ENCODE assay signal across 31 mouse cellular contexts in the genomic region with DNA sequence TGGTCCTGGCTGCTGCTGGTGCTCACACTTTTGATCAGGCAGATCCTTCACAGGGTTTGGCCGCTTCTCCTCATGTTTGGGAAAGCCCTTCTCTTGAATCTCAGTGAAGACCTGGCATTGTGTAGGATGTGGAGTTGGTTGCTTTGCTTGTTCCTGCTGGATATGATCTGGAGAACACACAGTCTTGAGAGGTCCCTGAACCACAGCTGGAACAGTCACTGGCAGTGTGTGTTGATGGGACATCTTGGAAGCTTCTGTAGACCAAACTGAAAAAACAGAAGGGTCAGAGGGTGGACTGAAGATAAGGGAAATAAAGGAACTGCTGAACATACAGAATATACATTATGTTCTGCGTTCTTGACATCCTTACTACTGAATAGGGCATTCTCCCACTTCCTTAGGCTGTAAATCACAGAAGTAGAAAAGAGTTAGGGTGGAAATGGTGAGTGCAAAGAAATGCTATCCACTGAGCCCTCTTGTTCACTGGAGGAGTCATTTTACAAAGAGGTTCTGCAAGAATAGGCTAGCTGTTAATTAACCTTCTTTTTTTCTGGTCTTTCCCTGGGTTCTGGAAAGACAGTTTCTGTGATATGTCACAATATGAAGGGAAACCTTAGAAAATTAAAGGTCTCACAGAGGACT. TPM values are rescaled to one million over a fixed set of nuclear protein-coding genes. Genes with fewer than 3 reads are reported as not detected.
"Had no signal": no experiment of that assay in that cellular context is flagged by ENCODE, and none has a peak within 500 bp of the region (broad histone marks: within the 10 kb centered on the region; RNA-seq: fewer than 3 reads in every experiment).

No protein-coding gene starts in this region.

- H3K36me3 ChIP-seq: heart, embryonic 13.5 days; heart, embryonic 15.5 days; hindbrain, embryonic 13.5 days; hindbrain, embryonic 15.5 days; limb, embryonic 13.5 days; limb, embryonic 15.5 days; liver, embryonic 12.5 days had no signal

- ATAC-seq: forebrain, postnatal 0 days; hindbrain, postnatal 0 days; intestine, embryonic 16.5 days; liver, embryonic 12.5 days had no signal

- H3K4me2 ChIP-seq: heart, embryonic 11.5 days; heart, embryonic 13.5 days; heart, embryonic 15.5 days; hindbrain, embryonic 13.5 days; hindbrain, embryonic 15.5 days; limb, embryonic 13.5 days; limb, embryonic 15.5 days; liver, embryonic 12.5 days had no signal

- H3K27ac ChIP-seq: heart, adult 2 months; heart, embryonic 13.5 days; heart, embryonic 15.5 days; hindbrain, embryonic 13.5 days; hindbrain, embryonic 15.5 days; hindbrain, postnatal 0 days; limb, embryonic 13.5 days; limb, embryonic 15.5 days; liver, embryonic 12.5 days; liver, embryonic 14.5 days had no signal

- H3K4me1 ChIP-seq: heart, embryonic 13.5 days; heart, embryonic 15.5 days; hindbrain, embryonic 13.5 days; hindbrain, embryonic 15.5 days; limb, embryonic 13.5 days; limb, embryonic 15.5 days; liver, embryonic 12.5 days had no signal

- H3K4me3 ChIP-seq: heart, adult 2 months; heart, embryonic 13.5 days; heart, embryonic 15.5 days; hindbrain, embryonic 13.5 days; hindbrain, embryonic 15.5 days; limb, embryonic 13.5 days; limb, embryonic 15.5 days; liver, embryonic 12.5 days had no signal

- H3K9me3 ChIP-seq: heart, embryonic 13.5 days; heart, embryonic 15.5 days; hindbrain, embryonic 13.5 days; hindbrain, embryonic 15.5 days; limb, embryonic 13.5 days; limb, embryonic 15.5 days; liver, embryonic 12.5 days had no signal

- H3K27me3 ChIP-seq: heart, embryonic 13.5 days; heart, embryonic 15.5 days; hindbrain, embryonic 13.5 days; hindbrain, embryonic 15.5 days; limb, embryonic 13.5 days; limb, embryonic 15.5 days; liver, embryonic 12.5 days had no signal

- H3K9ac ChIP-seq: forebrain, postnatal 0 days; heart, embryonic 13.5 days; heart, embryonic 15.5 days; hindbrain, embryonic 13.5 days; hindbrain, embryonic 15.5 days; limb, embryonic 13.5 days; limb, embryonic 15.5 days; liver, embryonic 12.5 days; liver, embryonic 14.5 days had no signal

- DNase-seq: forebrain, postnatal 0 days; gastrocnemius, postnatal 14 days; gastrocnemius, postnatal 36 days; heart, adult 11 months; heart, adult 2 months; heart, postnatal 14 days; heart, postnatal 36 days; kidney, adult 18-20 months; kidney, adult 8-10 months; kidney, postnatal 14 days; layer of hippocampus, adult 9-11 months; layer of hippocampus, postnatal 36 days; left cerebral cortex, postnatal 4 days had no signal

RNA-seq across cellular contexts. Expression of gene Ivl, which starts 0.9 kb away (rescaled TPM):
- polyA plus RNA-seq: forebrain, postnatal 0 days; gonadal fat pad, adult 2 months; heart, adult 2 months; heart, embryonic 11.5 days; heart, embryonic 13.5 days; heart, embryonic 15.5 days; heart, postnatal 0 days; hindbrain, embryonic 11.5 days; hindbrain, embryonic 13.5 days; hindbrain, embryonic 15.5 days; hindbrain, postnatal 0 days; large intestine, adult 2 months; limb, embryonic 11.5 days; limb, embryonic 13.5 days; liver, adult 2 months had no signal

RNA-seq across cellular contexts. Expression of gene Smcp, which starts 16.2 kb away (rescaled TPM):
- polyA plus RNA-seq: forebrain, postnatal 0 days; heart, embryonic 11.5 days; heart, embryonic 13.5 days; heart, embryonic 15.5 days; heart, postnatal 0 days; hindbrain, embryonic 11.5 days; hindbrain, embryonic 13.5 days; hindbrain, embryonic 15.5 days; hindbrain, postnatal 0 days; intestine, embryonic 14.5 days; large intestine, adult 2 months; limb, embryonic 11.5 days; limb, embryonic 13.5 days; limb, embryonic 15.5 days; liver, adult 2 months; liver, embryonic 12.5 days; liver, embryonic 14.5 days had no signal

RNA-seq across cellular contexts. Expression of gene 2210017I01Rik, which starts 34.7 kb away (rescaled TPM):
- polyA plus RNA-seq: forebrain, postnatal 0 days; gonadal fat pad, adult 2 months; heart, adult 2 months; heart, embryonic 11.5 days; heart, embryonic 13.5 days; heart, embryonic 15.5 days; heart, postnatal 0 days; hindbrain, embryonic 11.5 days; hindbrain, embryonic 13.5 days; hindbrain, embryonic 15.5 days; hindbrain, postnatal 0 days; intestine, embryonic 14.5 days; intestine, embryonic 16.5 days; large intestine, adult 2 months; limb, embryonic 11.5 days; limb, embryonic 13.5 days; limb, embryonic 15.5 days; liver, adult 2 months; liver, embryonic 12.5 days; liver, embryonic 14.5 days had no signal

RNA-seq across cellular contexts. Expression of gene 2310046K23Rik, which starts 38.3 kb away (rescaled TPM):
- polyA plus RNA-seq: forebrain, postnatal 0 days; gonadal fat pad, adult 2 months; heart, adult 2 months; heart, embryonic 11.5 days; heart, embryonic 13.5 days; heart, embryonic 15.5 days; heart, postnatal 0 days; hindbrain, embryonic 11.5 days; hindbrain, embryonic 13.5 days; hindbrain, embryonic 15.5 days; hindbrain, postnatal 0 days; intestine, embryonic 14.5 days; intestine, embryonic 16.5 days; large intestine, adult 2 months; limb, embryonic 11.5 days; limb, embryonic 13.5 days; liver, adult 2 months; liver, embryonic 12.5 days; liver, embryonic 14.5 days had no signal

RNA-seq across cellular contexts. Expression of gene Lce6a, which starts 48.8 kb away (rescaled TPM):
- polyA plus RNA-seq: forebrain, postnatal 0 days; heart, adult 2 months; heart, embryonic 11.5 days; heart, embryonic 13.5 days; heart, embryonic 15.5 days; heart, postnatal 0 days; hindbrain, embryonic 11.5 days; hindbrain, embryonic 13.5 days; hindbrain, embryonic 15.5 days; hindbrain, postnatal 0 days; intestine, embryonic 14.5 days; intestine, embryonic 16.5 days; large intestine, adult 2 months; limb, embryonic 11.5 days; limb, embryonic 13.5 days; liver, adult 2 months; liver, embryonic 12.5 days; liver, embryonic 14.5 days had no signal
